Mouse (Mus musculus) left cerebral cortex, adult 18-20 months (tissue): Measurements from ENCODE around the gene Ovol3. TPM values are rescaled to one million over a fixed set of nuclear protein-coding genes. Genes with fewer than 3 reads are reported as not detected.
"Not testable (repeated sequence)": the region's sequence is repeated elsewhere in the genome, so short reads cannot be mapped to it uniquely, and the experiment has no call there.

Source experiments
- DNase-seq, 2 experiments: peaks; one replicate each; pipeline ENCODE4 v3.0.0; 2021 to 2022; ENCODE audit warnings: low spot score in 2 of 2, mixed read lengths in 1 of 2
- long read RNA-seq, 2 experiments: library from polyadenylated mRNA; stranded (forward); transcript quantifications; one replicate each; pipeline ENCODE4 v2.0.0; 2021
- total RNA-seq, 2 experiments: library from RNA; stranded (reverse); gene quantifications; 2 replicates each; pipeline ENCODE4 v1.2.3; 2021

Gene Ovol3
- total RNA-seq = not detected
- long read RNA-seq, experiment 1 = 0 reads
- long read RNA-seq, experiment 2 = 0 reads

GRCm38 (mm10) chr7:30235625-30236024, at the start of gene Ovol3:
Gene Ovol3 (minus strand): TSS chr7:30235725.
- DNase-seq = no peak

GRCm38 (mm10) chr7:30282740-30283139, 47.2 kb upstream of the Ovol3 start:
- DNase-seq = no peak

GRCm38 (mm10) chr7:30281522-30281921, 46.0 kb upstream of the Ovol3 start:
- DNase-seq = no peak

DNA sequence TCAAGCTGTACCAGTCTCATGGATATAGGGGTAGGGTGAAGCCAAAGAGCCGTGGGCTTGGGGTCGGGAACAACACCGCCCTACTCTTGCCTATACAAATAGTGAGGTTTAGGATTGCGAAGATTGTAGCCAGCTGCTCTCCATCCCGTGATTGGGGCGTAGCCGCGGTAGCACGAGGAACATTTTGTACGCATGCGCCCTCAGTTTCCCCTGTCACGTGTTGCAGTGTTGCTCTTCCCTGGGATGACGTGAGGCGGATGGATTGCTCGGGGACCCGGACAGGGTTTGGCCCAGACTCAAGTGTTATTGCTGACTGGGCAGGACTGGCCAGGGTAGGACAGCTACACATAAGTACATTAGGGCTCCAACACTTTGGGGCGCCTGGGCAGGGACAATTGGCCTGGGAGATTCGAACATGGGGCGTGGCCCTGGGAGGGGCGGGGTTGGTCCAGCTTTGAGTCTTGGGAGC, 45.2 kb upstream of the Ovol3 start:
- DNase-seq = peak; percentile 80 to 84

GRCm38 (mm10) chr7:30279951-30280669, 44.6 kb upstream of the Ovol3 start, which contains the start of the genes Thap8 and Wdr62:
Gene Thap8 (plus strand): TSS chr7:30280094.
Gene Wdr62 (minus strand): TSS chr7:30280419.
- peak; percentile 81 to 91 for DNase-seq

DNA sequence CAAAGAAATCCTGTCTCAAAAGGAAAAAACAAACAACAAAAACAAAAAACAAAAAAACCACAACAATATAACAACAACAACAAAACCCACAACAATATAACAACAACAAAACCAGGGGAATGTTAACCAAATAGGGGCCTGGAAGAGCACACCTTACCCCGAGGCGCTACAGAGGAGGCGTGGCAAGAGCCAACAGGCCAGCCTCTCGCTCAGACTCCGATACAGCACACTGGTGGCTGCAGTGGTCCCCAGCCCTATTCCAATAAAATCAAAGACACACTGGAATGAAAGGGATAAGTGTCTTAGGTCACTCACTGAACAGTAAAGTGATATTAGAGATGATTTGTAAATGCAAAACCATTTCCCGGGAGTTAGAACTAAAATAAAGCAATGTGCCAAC, 44.0 kb upstream of the Ovol3 start:
- DNase-seq = no peak

- no peak for DNase-seq
Observed at GRCm38 (mm10) chr7:30278911-30279310, 43.4 kb upstream of the Ovol3 start.

GRCm38 (mm10) chr7:30274383-30274782, 38.9 kb upstream of the Ovol3 start:
- DNase-seq = no peak

DNA sequence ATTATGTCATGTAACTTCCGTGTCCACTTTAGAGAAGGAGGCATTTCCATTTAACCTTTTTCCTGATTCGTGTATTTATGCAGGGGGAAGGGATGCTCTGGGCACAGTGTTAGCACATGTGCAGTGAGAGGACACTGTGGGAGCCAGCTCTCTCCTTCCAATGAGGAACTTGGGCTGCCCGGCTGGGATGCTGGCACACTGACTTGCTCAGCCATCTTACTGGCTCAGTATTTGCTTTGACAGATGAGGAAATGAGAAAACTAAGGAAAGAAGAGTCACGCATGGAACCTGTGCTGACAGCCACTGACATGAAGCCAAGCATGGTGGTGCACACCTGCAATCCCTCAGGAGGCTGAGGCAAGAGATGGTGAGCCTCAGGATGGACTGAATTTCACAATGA, 34.1 kb upstream of the Ovol3 start:
- DNase-seq = no peak

DNA sequence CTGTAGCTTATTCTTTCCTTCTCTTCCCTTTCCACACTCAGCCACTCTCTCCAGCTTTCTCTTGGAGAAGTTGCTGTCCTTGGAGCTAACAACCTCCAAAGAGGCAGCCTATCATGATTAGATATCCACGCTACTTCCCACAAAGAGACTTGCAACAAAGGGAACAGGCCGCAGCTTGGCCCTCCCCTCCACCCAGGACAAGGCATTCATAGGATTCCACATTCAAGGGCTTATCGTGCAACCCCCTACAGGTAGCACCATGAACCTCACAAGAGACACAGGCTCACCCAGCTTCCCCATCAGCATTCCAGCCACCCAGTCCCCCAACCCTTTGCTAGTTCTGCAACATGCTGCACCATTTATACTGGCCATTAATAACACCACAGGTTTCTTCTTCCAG, 31.3 kb upstream of the Ovol3 start:
- no peak for DNase-seq

DNA sequence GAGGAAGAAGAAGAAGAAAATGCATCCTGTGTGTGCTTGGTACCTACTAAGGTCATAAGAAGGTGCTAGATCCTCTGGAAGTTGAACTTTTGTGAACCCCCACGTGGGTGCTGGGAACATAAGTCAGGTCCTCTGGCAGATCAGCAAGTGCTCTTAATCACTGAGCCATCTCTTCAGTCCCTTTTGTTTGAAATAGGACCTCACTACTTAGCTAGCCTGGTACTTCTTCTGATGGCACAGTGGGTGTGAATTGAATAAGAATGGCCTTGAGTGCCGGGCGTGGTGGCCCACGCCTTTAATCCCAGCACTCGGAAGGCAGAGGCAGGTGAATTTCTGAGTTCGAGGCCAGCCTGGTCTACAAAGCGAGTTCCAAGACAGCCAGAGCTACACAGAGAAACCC, 30.4 kb upstream of the Ovol3 start:
- no peak for DNase-seq

GRCm38 (mm10) chr7:30265531-30265930, 30.0 kb upstream of the Ovol3 start:
- no peak for DNase-seq

GRCm38 (mm10) chr7:30265041-30265440, 29.5 kb upstream of the Ovol3 start:
- DNase-seq = no peak

GRCm38 (mm10) chr7:30251956-30252954, 16.7 kb upstream of the Ovol3 start:
- no peak for DNase-seq

DNA sequence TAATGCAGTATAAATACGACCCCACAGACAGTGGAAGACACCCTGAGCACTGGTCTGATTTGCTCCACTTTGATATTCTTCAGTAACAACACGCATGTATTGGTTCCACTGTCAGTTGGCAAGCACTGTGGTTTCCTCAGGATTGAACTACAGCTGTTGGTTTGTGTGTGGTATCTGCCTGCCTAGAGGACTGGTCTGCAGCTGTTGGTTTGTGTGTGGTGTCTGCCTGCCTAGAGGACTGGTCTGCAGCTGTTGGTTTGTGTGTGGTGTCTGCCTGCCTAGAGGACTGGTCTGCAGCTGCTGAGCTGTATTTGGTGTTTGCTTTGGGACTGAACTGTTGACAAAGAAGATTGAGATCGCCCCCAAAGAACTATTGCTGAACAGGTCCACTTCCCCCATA, 1.8 kb upstream of the Ovol3 start:
- not testable (repeated sequence) for DNase-seq

- DNase-seq = no peak
Observed at GRCm38 (mm10) chr7:30235091-30235490, 434 bp downstream of the Ovol3 start.

DNA sequence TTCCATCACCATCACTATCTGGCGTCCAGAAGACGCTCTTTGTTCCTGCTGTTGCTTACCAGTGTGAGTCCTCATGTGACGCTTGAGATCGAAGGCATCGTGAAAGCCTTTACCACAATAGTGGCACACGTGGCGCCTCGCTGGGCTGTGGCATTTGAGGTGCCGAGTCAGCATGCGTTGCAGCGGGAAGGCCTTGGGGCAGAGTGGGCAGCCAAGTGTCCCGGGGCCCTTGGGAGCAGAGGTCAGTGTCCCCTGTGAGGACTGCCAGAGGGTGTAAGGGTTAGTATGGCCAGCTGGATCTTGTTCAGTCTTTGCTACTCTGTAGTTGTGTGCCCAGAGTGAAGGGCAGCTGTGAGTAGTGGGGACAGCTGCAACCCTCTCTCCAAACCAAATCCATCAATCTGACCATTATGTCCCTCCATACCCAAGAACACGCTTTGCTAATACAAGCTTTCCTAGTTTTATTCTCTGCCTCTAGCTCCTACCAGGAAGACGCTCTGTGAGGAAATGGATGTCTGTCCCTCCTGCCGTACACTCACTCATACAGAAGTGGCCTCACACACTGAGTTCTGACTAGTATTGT, 1.2 kb downstream of the Ovol3 start:
- DNase-seq = no peak

DNA sequence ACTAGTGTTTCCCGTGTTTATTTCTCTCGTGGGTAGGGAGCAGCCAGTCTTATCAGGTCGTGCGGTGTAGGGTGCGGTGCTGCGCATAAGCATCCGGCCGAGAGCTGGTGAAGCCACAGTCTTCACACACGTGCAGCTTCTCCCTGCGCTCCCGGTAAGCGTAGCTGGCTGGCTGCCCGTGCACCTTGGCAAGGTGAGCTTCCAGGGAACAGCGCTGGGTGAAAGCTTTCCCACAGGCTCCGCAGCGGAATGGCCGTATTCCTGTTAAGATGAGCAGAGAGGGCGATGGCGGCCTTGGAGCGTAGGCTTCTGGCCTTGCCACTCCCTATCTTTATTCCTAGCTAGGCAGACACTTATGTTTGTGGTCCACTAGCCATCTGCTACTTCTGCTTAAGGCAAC, 2.1 kb downstream of the Ovol3 start:
- peak in 1 of 2 experiments; percentile 15 for DNase-seq

- peak; percentile 29 to 40 for DNase-seq
Observed at GRCm38 (mm10) chr7:30232631-30233148, 2.8 kb downstream of the Ovol3 start.

GRCm38 (mm10) chr7:30231669-30232454, 3.7 kb downstream of the Ovol3 start, which contains the start of the genes Polr2i and Tbcb:
Gene Polr2i (plus strand): TSS chr7:30231948.
Gene Tbcb (minus strand): TSS chr7:30232272.
- DNase-seq = peak; percentile 98 to 99
